Mouse (Mus musculus): ENCODE results near the gene Sct.

Sct gene

DNA sequence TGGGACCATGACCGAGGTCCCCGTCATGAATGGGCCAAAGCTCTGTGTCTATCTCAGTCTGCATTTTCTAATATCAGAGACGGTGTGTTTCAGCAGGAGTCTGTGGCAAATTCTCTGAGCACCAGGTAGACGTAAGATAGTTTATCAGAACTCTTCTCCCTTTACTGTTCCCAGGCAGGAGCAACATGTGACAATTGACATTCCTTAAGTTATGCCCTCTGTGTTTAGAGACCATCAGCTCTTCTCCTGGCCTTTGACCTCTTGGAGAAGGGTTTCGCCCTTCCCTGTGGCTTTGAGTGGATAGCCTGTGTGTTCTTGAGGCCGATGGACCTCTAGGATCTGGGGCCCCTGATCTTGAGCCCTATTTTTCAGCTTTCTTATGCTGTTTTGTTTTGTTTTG, 49.2 kb downstream of the Sct start:
- no peak for DNase-seq (ENCODE audit: low spot score in 2 of 2)

Data from urinary bladder, postnatal 4 days (tissue).